9 mouse cellular contexts compared by ENCODE assay signal in the genomic region with DNA sequence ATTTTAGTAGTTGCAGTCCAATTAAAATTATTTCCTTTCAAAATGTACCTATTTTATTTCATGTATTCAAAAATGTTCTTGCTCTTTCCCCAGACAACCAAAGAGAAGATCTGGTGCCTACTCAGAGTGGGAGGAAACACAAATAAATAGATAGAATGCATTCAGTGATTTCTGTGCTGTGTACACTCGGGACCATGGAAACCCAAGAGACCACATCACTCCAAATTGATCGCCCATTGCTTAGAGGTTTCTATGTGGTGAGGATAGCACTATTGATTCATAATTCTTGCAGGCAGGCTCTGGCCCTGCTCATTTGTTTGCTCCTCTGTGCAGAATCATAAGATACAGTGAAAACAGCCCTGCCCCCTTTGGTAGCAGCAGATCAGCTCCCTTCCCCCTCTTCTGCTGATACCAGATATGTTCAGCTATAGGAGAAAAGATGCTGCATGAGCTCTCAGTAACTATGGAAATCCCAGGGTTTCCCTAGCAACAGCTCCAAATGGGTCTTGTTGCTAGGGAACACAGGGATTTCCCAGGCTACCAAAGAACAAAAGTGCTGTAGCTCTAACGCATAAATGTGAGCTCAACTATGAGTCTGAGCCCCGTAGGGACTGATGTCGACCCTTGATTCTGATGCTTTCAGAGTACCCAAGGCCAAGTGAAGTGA. TPM values are rescaled to one million over a fixed set of nuclear protein-coding genes. Genes with fewer than 3 reads are reported as not detected.
DNase-seq lines count a peak whose midpoint lies in the region; ATAC-seq lines count a peak whose summit lies in the region.
"Had no signal": no experiment of that assay in that cellular context is flagged by ENCODE, and none has a peak within 500 bp of the region (broad histone marks: within the 10 kb centered on the region; RNA-seq: fewer than 3 reads in every experiment).

No protein-coding gene starts in this region.

- peaks cover 3% of the 10 kb centered on the region; the same call in 1 of the 2 replicates for H3K4me1 ChIP-seq in forebrain, embryonic 14.5 days (ENCODE audit: control insufficient read depth, insufficient read depth, low read length)
- H3K4me1 ChIP-seq in hindbrain, embryonic 13.5 days (replicated peaks): peaks cover 7% of the 10 kb centered on the region; the same call in 1 of the 2 replicates
- H3K4me1 ChIP-seq: limb, embryonic 13.5 days had no signal

- no peak overlapping the region for H3K9ac ChIP-seq in forebrain, embryonic 14.5 days (ENCODE audit: low read length)
- no peak overlapping the region for H3K9ac ChIP-seq in hindbrain, embryonic 13.5 days
- H3K9ac ChIP-seq: limb, embryonic 13.5 days had no signal

- peak overlapping the region; percentile 23 for H3K4me2 ChIP-seq in forebrain, embryonic 14.5 days (ENCODE audit: low read length)
- H3K4me2 ChIP-seq in hindbrain, embryonic 13.5 days: peak overlapping the region; percentile 27; the same call in 1 of the 2 replicates
- H3K4me2 ChIP-seq: limb, embryonic 13.5 days had no signal

- intact Hi-C loops in left cerebral cortex, postnatal 36 days (cut with DNase I): no loop called here
- intact Hi-C loops in heart, postnatal 36 days (cut with DNase I): no loop called here

- no peaks in the 10 kb centered on the region for H3K9me3 ChIP-seq in forebrain, embryonic 14.5 days (replicated peaks; ENCODE audit: control insufficient read depth, low read length)
- H3K9me3 ChIP-seq in hindbrain, embryonic 13.5 days: no peaks in the 10 kb centered on the region
- H3K9me3 ChIP-seq: limb, embryonic 13.5 days had no signal

- peak overlapping the region; percentile 80 for H3K27ac ChIP-seq in forebrain, embryonic 14.5 days (ENCODE audit: low read depth, low read length)
- H3K27ac ChIP-seq in hindbrain, embryonic 13.5 days: peak overlapping the region; percentile 82
- H3K27ac ChIP-seq: limb, embryonic 13.5 days had no signal

- WGBS in forebrain, embryonic 14.5 days: 39% methylated on average over 5 of the region's 5 CpGs
- 51% methylated on average over 5 of the region's 5 CpGs for WGBS in hindbrain, embryonic 13.5 days

- ATAC-seq in forebrain, embryonic 14.5 days: peak; percentile 97
- peak; percentile 98 for ATAC-seq in hindbrain, embryonic 13.5 days (ENCODE audit: low FRiP score)
- ATAC-seq in granulocyte monocyte progenitor cell, adult 5-6 weeks (replicated peaks; ENCODE audit: poor library complexity, severe bottlenecking): no peak

- H3K36me3 ChIP-seq in forebrain, embryonic 14.5 days (ENCODE audit: control insufficient read depth, insufficient read depth, low read length): no peaks in the 10 kb centered on the region
- no peaks in the 10 kb centered on the region for H3K36me3 ChIP-seq in hindbrain, embryonic 13.5 days
- H3K36me3 ChIP-seq: limb, embryonic 13.5 days had no signal

- no peaks in the 10 kb centered on the region for H3K27me3 ChIP-seq in forebrain, embryonic 14.5 days (replicated peaks; ENCODE audit: control insufficient read depth, insufficient read depth, low read length)
- no peaks in the 10 kb centered on the region for H3K27me3 ChIP-seq in hindbrain, embryonic 13.5 days
- H3K27me3 ChIP-seq: limb, embryonic 13.5 days had no signal

- H3K4me3 ChIP-seq in forebrain, embryonic 14.5 days (ENCODE audit: low read depth, low read length): no peak overlapping the region
- H3K4me3 ChIP-seq in hindbrain, embryonic 13.5 days: no peak overlapping the region
- H3K4me3 ChIP-seq: limb, embryonic 13.5 days had no signal

- DNase-seq in forebrain, embryonic 14.5 days (ENCODE audit: low spot score): peak; percentile 90
- peak; percentile 36 to 40 for DNase-seq in left cerebral cortex, postnatal 36 days (ENCODE audit: low spot score in 2 of 2)
- peak; percentile 60 for DNase-seq in retina, postnatal 1 day
- no peak for DNase-seq in cerebellum, adult 11 months
- DNase-seq in heart, postnatal 36 days: no peak
- DNase-seq in cerebellum, postnatal 36 days: no peak

RNA-seq across cellular contexts. Expression of gene Cetn2, which starts 22.7 kb away (rescaled TPM):
- polyA plus RNA-seq in forebrain, embryonic 14.5 days (2014; fragmentation: Nextera tagmentation; extraction: Ambion mirVana): 97.6 and 103 TPM in 2 replicates
- polyA plus RNA-seq in hindbrain, embryonic 13.5 days (2015; fragmentation: Nextera tagmentation; extraction: Ambion mirVana): 88.2 and 93.0 TPM in 2 replicates
- 10 to 100 TPM; 49.5 to 52.0 TPM for total RNA-seq in left cerebral cortex, postnatal 36 days (2021)
- 10 to 100 TPM; 29.2 to 29.6 TPM for total RNA-seq in heart, postnatal 36 days (2021)
- 52.3 and 71.4 TPM in 2 replicates for total RNA-seq in granulocyte monocyte progenitor cell, adult 5-6 weeks (2014; fragmentation: Nextera tagmentation)
- total RNA-seq in granulocyte monocyte progenitor cell, adult 5-6 weeks (2017): 93.3 and 127 TPM in 2 replicates

RNA-seq across cellular contexts. Expression of gene Nsdhl, which starts 22.8 kb away (rescaled TPM):
- polyA plus RNA-seq in forebrain, embryonic 14.5 days (2014; fragmentation: Nextera tagmentation; extraction: Ambion mirVana): 44.7 and 45.0 TPM in 2 replicates
- polyA plus RNA-seq in hindbrain, embryonic 13.5 days (2015; fragmentation: Nextera tagmentation; extraction: Ambion mirVana): 41.9 and 44.4 TPM in 2 replicates
- total RNA-seq in left cerebral cortex, postnatal 36 days (2021): 10 to 100 TPM; 23.2 to 27.3 TPM
- total RNA-seq in heart, postnatal 36 days (2021): 1 to 10 TPM; 4.1 to 5.1 TPM
- 12.4 and 20.2 TPM in 2 replicates for total RNA-seq in granulocyte monocyte progenitor cell, adult 5-6 weeks (2014; fragmentation: Nextera tagmentation)
- 15.2 and 17.9 TPM in 2 replicates for total RNA-seq in granulocyte monocyte progenitor cell, adult 5-6 weeks (2017)

Comparison
In these comparisons a context has a peak if more than half of its experiments do, and no peak if none do; other contexts are left out.
1. DNase-seq: peak in forebrain, embryonic 14.5 days (single experiment), left cerebral cortex, postnatal 36 days (2 of 2) and retina, postnatal 1 day (single experiment); none in cerebellum, adult 11 months (single experiment), heart, postnatal 36 days (0 of 2) and cerebellum, postnatal 36 days (0 of 2).